Mouse (Mus musculus) cerebellum, adult 9-11 months (tissue): ENCODE results near the gene Rnf150.

Source experiments
- DNase-seq: peaks from one replicate; pipeline ENCODE4 v3.0.0; 2022

Gene Rnf150

DNA sequence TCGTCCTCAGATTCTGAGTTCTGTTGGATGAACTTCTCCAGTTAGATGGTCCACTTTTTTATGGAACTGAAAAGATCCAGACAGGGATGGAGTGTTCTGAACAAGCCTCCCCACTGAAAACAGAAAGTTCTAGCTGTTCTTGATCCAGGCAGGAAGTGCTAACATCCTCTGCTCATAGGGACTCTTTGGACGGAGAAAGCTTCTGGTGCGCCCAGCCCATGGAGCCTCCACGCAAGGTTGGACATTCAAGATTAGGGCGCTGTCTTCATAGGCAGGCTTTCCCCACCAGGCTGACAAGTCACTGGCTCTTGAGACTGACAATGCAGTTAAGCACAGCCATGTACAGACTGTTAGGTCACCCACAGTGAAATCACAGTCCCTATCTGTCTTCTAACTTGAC lies 172.0 kb downstream of the Rnf150 start:
- no peak for DNase-seq

DNA sequence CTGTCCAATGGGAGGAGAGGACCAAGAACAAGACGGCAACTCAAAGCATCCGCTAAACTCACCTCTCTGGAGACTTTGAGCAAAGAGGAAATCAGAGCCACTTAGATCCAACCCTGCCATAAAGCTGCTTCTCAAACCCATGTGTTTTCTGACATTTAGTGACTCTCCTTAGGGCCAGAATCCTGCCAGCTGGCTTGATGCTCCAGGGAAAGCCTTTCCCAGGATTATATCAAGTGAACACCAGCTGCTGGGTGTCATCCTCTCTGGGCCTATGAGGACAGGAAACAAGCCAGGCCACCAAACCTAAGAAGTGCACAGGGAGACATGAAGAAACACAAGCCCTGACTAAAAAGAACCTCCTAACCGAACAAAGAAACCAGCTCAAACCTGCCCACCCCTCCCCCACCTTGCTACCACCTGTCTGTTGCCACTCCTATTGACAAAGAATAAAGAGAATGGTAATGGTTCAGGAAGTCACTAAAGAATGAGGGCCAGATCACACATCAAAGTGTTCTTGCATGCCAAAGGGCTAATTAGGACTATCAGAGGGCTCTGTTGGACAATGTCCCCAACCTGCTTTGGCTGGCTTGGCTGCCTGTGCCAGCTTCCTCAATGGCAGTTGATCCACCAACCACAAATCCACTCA lies 173.5 kb downstream of the Rnf150 start:
- DNase-seq, result no peak

DNA sequence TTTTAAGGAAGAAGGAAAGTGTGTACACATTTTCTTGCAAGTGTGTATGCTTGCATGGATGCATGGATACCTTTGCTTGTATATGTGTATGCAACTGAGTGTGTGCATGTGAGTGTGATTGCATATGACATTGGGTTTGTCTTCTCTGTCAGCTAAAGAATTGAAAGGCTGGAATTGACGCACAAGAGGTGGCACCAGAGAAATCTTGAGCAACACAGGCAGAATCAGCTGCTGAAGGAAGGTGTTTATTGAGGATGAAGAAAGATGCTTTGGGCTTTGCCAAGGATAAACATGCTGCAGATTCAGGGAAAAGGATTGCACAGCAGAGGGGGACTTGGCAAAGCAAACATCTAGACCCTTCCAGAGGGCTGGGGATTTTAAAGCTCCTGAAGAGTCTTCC lies 174.2 kb downstream of the Rnf150 start:
- DNase-seq, result no peak

DNA sequence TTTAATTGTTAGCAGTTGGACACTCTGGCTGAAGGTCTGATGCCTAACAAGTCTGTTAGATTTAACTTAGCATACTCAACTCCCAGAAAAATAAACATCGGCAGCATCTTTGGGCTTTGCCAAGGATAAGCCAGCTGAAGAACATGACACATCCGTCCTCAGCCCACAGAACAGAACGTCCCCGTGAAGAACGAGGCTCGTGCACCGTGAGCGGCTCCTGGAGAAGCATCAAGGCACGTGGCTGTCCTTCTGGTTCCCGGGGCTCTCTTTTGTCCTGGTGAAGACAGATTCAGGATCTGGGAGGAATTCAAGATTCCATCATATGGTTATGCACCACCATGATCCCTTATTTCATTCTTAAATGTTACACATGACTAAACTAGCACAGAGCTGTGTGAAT lies 175.4 kb downstream of the Rnf150 start:
- no peak for DNase-seq

DNA sequence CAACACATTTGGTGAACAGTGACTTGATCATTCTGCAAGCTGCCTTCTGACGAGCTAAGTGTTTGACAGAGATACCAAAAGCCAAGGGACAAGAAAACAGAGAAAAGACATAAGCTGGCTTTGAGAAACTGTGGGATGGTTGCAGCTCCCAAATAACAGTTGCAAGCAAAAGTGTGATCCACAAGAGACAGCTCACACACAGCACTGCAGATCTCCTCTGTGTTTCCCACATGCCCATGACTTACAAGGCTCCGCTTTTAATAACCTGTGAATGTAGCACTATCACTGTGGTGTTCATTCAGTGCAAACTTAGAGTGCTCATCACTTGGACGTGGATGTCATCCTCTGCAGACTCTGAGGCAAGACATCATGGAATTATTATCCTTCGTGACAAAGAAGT lies 178.3 kb downstream of the Rnf150 start:
- no peak for DNase-seq

DNA sequence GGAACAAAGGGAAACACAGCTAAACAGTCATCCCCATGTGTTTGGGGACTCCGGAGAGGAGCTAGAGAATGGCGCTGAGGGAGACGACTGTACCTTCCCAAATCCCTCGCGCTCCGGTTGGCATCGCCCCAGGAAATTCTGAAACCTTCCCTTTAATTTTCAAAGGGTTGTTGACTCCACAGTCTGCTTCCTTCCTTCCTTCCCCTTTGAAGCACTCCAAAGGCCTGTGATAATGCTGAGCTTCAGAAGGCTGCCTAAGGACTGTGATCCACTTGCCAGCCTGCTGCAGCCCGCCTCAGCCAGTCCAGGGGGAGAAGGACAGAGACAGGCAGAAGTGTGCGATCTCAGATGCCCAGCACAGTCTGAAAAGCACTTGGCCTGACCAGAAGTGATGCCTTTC lies 183.8 kb downstream of the Rnf150 start:
- no peak for DNase-seq

DNA sequence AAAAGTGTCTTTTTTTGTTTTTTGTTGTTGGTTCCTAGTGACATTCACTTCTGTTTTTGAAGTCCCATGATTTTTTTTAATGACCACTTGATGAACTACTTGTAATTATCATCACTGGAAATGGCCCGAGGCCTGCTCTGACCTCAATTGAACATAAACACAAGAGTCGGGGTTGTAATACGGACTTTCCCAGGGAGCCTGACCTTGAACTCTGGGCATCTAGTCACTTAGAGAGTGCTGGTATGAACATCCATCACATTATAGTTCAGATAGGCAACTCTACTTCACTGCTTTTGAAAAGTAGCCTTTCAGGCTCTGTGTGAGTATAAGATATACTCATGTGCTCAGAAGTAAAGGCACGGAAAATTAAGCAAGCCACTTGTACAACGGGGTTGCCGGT lies 185.4 kb downstream of the Rnf150 start:
- DNase-seq, result no peak

DNA sequence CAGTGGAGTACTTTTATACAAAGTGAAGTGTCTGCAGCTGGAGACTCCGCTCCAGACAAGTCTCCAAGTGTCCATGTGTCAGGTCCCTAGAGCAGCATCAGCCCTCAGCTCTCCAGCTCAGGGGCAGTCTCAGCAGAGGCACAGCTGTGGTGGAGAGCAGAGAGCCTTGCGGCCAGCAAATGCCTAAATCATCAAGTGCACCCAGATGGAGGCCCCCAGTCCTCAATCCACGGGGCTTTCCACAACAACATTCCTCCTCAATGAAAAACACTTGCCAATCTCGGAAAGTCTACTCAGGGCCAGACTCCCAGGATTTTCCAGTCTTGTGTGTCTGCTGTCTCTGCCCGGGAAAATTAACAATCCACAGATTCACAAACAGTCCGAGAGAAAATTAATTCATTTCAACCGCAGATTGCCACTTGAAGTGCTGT lies 186.0 kb downstream of the Rnf150 start:
- no peak for DNase-seq

DNA sequence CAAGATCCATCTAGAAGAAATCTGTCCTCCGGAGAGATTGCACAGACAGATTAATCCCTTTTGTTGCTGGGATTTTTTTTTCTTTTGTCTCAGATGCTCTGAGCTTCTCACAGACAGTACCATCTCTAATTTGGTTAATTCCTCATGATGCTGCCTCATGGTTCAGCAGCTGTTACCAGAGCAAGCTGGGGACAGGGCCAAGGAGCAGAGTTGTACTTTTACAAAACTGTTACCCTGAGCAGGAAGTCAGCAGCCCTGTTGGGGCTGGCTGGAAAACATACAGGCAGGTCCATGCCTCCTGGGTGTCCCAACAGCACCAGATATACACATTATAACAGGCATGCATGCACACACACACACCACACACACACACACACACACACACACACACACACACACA lies 186.5 kb downstream of the Rnf150 start:
- DNase-seq, result no peak

DNA sequence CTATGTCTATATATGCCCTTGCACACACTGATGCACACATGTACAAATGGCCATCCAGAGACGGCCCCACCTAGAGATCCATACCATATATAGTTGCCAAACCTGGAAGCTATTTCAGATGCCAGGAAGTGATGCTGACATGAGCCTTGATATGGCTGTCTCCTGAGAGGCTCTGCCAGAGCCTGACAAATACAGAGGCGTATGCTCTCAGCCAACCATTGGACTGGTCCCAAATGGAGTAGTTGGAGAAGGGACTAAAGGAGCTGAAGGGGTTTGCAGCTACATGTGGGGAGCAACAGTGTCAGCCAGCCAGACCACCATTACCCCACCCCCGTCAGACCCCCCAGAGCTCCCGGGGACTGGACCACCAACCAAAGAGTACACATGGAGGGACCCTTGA lies 189.7 kb downstream of the Rnf150 start:
- no peak for DNase-seq

DNA sequence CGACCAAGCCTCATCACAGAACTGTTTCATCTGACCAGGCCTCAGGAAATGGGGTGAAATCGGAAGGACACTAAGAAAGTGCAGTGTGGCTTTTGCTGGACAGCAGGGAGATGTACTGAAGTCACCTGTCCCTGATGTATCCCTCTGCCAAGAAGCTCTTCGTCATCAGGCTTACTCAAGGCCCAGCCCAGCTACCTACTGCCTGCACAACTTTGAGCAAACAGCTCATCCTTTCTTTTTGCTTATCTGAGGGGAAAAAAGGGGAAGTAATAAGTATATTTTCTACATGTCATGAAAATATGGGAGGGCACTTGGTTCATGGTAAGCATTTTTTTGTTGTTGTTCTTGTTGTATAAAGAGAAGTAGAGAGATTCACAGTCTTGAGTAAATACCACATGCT lies 191.6 kb downstream of the Rnf150 start:
- DNase-seq, result no peak

DNA sequence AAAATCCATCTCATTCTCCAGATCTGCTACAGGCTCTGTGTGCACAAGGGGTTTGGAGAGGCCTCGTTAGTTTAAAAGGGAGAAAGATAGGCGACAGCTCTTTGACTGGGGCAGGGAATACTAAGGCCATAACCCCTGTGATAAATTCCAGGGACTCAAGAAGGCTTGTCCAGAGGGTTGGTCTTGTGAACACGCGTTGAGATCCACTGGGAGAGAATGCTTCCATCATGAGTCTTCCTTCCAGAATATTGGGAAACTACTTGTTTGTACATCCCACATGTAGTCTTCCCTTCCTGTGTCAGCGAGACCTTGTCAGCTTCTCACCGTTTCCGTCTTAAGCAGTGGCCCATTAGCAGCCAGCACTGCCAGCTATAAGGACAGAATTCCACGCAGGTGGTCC lies 195.8 kb downstream of the Rnf150 start:
- no peak for DNase-seq

DNA sequence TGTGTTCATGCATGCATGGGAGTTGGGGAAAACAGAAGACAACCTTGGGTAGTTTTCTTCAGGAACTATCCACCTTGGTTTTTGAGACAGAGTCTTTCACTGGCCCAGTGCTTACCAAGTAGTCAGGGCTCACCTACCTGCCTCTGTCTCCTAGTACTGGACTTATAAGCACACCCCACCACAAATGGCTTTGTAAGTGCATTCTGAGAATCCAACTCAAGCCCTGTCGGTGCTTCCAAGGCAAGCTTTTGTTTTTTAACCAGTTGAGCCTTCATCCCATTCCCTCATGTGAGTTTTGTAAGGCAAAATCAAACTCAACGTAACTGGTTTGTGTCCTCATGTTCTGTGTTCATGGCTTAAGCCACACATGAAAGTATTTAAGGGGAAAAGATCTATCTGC lies 196.9 kb downstream of the Rnf150 start:
- DNase-seq, result no peak

DNA sequence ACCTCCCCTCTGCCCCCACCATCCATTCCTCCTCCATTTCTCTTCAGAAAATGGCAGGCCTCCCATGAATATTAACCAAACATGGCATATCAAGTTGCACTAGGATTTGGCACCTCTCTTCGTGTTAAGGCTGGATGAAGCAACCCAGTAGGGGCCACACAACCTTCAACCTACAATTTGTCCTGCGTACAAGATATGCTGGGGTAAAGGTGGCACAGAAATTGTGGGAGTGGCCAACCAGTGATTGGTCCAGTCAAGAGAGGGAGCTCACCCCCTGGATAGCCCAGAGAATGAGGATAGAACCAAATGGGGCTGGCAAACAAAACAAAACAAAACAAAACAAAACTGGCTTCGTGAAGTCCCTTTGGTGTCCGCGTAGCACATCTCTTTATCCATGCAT lies 198.1 kb downstream of the Rnf150 start:
- DNase-seq, result no peak

DNA sequence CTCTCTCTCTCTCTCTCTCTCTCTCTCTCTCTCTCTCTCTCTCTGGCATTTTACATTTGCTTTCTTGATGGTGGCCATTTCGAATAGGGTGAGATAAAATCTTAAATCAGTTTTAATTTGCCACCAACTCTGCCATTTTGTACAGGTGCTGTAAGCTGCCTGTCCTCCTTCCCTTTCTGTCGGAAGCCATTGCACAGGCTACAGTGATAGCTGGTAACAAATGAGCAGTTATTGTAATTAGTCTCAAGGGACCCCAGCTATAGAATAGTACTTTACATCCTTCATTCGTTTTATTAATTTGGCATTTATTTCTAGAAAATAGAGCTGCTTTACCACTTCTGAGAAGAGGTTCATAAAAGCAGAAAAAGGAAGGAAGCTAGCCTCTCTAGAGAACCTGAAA lies 198.7 kb downstream of the Rnf150 start:
- no peak for DNase-seq

DNA sequence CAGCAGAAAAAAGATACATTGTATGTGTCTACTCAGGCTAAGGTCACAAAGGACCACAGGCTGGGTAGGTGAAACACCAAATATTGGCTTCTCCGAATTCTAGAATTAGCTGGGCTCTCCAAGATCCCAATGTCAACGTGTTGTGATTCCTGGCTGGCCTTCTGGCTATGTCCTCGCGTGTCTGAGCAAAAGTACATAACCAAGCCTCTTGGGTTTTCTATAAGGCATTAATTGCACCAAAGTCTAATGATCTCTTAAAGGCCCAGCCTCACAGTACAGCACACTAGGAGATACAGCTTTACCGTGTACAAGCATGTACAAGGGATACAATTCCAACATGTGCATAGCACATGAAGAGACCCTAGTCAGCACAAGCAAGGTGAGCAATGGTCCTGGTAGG lies 199.1 kb downstream of the Rnf150 start:
- DNase-seq, result no peak

DNA sequence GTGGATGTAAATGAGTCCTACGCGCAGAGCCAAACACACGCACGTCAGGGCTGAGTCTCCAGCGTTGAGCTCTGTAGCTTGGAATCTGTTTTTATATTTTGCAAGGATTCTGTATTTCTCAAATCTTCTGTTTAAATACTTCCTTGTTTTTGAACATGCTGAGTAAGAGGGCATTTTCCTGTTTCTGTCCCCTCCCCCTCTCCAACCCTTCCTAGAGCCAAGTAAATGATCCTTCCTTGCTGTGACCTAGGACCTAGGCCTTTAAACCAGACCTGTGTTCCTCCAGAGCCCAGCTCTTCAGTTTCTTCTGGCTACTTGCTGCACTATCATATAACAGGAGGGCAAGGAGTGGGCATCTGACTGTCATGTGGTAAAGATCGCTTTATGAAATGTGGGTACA lies 200.9 kb downstream of the Rnf150 start:
- no peak for DNase-seq

DNA sequence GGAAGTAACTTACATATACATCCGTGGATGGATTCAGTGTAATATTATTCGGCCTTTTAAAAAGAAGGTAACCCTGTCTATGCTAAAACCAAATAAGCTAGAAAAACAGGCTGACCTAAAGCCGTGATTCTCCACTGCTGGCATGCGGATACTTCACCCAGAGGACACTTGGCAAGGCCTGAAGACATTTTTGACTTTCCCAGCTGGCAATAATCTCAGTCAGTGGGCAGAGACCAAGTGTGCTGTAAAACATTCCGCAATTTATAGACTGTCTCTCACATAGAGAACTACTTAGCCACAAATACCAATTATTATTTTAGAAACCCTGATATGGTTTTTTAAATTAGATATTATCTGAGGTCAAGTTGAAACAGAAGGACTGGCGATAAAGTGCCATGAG lies 202.9 kb downstream of the Rnf150 start:
- peak; percentile 28 for DNase-seq

DNA sequence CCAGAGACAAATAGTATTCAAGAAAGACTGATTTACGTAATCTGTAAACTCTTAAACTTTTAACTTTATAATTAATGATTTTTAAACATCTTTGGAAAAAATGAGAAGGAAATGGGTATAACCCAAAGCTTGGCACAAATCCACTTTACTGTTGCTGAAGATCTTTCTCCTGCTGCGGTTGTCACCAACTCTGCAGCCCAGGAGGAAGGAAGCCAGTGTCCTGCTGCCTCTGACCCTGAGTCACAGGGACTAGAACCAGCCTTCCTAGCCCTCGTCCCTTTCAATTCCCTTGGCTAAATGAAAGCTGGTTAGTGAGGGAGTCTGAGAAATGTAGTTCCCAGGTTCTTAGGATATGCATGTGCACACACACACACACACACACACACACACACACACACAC lies 203.7 kb downstream of the Rnf150 start:
- DNase-seq, result no peak

DNA sequence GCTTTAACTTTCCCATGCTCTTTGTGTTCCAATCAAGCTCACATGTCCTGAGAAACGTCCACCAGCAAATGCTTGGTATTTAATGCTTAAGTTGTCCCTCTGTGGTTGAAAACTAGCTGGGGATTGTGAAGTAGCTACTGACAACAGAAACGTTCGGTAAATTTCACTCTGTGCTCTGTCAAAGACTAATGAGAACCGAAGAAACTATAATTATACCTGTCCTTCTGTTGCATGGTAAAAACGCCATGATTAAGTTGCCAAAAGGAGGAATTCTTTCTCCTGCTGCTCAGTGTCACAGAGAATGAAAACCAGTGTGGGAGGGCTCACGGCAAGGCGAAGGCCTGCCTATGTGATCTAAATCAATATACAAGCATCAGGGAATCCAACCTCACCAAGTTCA lies 204.8 kb downstream of the Rnf150 start:
- no peak for DNase-seq

DNA sequence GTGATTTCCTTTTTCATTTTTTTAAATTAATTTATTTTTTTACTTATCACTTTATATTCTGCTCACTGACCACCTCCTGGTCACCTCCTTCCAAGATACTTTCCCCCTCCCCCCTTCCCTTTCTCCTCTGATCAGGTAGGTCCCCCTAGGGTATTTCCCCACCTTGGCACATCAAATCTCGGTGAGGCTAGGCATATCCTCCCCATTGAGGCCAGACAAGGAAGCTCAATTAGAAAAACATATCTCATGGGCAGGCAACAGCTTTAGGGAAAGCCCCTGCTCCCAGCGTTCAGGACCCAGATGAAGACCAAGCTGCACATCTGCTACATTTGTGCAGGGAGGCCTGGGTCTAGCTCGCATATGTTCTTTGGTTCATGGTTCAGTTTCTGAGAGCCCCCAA lies 211.1 kb downstream of the Rnf150 start:
- no peak for DNase-seq

DNA sequence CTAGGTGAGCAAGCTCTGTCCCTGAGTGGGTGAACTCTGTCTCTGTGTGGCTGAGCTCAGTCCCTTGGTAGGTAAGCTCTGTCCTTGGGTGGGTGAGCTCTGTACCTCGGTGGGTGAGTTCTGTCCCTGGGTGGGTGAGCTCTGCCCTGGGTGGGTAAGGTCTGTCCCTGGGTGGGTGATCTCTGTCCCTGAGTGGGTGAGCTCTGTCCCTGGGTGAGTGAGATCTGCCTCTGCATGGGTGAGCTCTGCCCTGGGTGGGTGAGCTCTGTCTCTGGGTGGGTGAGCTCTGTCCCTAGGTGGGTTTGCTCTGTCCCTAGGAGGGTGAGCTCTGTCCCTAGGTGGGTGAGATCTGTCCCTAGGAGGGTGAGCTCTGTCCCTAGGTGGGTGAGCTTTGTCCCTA lies 213.5 kb downstream of the Rnf150 start:
- no peak for DNase-seq

DNA sequence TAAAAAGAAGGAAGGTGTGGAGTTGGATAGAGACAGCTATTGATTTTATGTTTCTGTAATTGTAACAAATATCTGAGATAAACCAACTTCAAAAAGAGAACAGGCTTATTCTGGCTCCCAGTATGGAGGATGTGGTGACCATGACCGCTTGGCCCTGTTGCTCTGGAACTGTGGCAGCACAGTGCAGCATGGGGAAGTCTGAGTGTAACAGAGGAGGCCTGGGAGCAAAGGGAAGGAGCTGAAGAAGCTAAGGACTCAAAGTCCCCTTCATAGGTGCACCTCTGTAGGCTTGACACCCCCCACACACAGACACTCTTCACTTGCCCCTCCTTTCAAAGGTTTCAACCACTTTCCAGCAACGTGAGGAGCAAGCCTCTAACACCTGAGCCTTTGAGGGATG lies 214.2 kb downstream of the Rnf150 start:
- no peak for DNase-seq

DNA sequence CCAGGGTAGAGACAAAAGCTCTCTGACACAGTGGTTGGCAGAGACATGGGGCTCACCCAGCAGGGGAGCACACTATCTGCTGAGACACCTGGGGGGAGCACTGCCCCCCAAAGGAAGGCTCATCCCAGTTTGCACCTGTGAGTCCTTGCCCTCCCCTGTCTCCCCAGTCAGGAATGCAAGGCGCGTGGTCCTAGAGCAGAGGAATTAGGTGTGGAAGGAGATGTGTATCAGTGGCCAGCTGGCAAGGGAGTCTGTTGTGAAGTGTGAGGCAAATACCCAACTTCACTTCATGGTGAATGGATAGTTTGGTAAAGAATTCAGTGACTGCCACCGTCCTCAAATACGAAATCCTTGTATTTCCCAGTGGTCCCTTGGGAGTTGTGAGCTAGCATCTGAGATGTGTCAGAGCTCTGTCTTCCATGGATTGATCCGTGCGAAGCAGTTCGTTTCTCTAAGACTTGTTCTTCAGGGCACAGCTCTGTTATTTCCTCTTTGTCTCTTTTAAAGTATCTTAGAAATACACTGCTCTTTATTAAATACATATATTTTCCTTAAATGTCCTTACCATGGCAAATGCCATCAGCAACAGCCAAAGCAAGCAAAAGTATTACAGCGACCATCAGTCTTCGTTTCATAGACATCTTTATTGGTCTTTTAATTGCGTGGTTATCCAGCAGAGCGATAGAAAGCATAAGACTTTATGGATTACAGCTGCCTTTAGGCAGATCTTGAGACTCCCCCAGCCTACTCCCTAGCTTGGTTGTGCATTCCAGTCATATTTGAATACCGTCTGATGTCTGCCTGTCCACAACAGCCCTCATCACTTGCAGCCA lies 215.8 kb downstream of the Rnf150 start:
- no peak for DNase-seq

DNA sequence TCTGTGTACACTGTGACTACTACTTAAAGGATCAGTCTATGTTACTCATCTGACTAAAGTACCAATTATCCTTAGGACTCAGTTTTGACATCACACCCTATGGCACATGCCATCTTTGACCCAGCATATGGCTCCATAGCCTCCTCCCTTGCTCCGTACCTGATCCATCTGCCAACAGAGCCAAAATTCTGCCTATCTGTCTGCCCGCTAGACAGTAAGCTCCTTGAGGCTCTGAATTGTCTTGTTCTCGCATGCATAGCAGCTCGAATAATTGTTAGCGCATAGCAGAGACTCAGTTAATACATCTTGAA lies 216.3 kb downstream of the Rnf150 start:
- DNase-seq, result no peak
